Mouse (Mus musculus): ENCODE results near the gene Asb15.

DNA sequence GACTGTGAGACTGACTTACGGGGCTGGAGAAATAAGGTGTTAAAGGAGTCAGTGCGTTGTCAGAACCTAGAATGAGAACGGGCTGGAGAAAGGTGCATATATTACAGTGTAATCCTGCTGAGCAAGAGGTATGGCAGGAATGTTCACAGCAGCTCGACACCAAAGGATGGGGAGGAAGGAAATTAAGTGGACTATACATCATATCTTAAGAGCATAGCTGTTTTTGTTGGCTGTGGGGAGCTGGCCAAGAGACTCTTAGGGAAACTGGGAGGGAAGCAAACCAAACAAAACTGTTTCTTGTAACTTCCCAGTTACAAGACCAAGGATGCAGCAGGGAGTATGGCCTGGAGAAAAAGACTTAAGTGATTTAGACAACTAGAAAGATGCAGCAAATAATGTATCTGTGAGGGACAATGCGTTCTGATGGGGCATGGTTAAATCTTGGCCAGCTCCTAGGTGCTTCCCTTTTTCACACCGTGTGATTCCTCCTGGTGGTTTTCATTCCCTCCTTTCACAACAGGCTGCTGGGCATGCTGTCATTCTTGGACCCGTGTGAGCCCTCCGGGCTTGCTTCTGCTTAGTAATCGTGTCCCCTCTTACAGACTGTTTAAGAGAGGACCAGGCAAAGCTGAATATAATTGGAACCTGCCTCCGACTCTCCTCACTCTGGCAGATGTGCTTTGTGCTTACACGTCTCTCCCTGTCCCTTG, 2.9 kb downstream of the Asb15 start:
- TF ChIP-seq CHD2 (IDR thresholded peaks at IDR 0.05; ENCODE audit: low read depth, low read length) (no peak), ZNF384 (IDR thresholded peaks at IDR 0.05; ENCODE audit: low read depth, low read length) (no peak), ZC3H11A (IDR thresholded peaks at IDR 0.05; ENCODE audit: borderline replicate concordance, low read depth, low read length) (no peak), MAFK (IDR thresholded peaks at IDR 0.05; ENCODE audit: insufficient read depth, low read depth, low read length) (no peak)
